Mouse (Mus musculus) cerebellum, adult 8-10 months (tissue): ENCODE results near the gene Aacs.

Source experiments
- DNase-seq: peaks from one replicate; pipeline ENCODE4 v3.0.0; 2022

Aacs gene

GRCm38 (mm10) chr5:125497821-125498600 lies 22.4 kb downstream of the Aacs start:
- DNase-seq, result peak; percentile 80

GRCm38 (mm10) chr5:125501505-125501904 lies 25.9 kb downstream of the Aacs start:
- DNase-seq, result no peak

GRCm38 (mm10) chr5:125502186-125502585 lies 26.6 kb downstream of the Aacs start:
- no peak for DNase-seq

GRCm38 (mm10) chr5:125503628-125504027 lies 28.0 kb downstream of the Aacs start:
- no peak for DNase-seq

GRCm38 (mm10) chr5:125504692-125505091 lies 29.1 kb downstream of the Aacs start:
- DNase-seq, result no peak

GRCm38 (mm10) chr5:125505968-125506367 lies 30.4 kb downstream of the Aacs start:
- DNase-seq, result no peak

DNA sequence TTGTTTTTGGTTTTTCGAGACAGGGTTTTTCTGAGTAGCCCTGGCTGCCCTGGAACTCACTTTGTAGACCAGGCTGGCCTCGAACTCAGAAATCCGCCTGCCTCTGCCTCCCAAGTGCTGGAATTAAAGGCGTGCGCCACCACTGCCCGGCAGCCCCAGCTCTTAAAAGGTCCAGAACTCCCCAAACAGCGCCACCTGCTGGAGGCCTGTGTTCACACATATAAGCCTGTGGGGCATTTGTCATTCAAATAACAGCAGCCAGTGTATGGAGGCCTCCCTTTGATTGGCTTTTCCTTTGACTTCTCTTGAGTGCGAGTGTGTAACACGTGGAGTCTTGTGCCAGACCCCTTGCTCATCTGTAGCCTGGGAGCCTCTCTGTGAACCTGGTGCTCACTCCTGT lies 32.0 kb downstream of the Aacs start:
- DNase-seq, result no peak

GRCm38 (mm10) chr5:125508006-125508405 lies 32.4 kb downstream of the Aacs start:
- DNase-seq, result no peak

- DNase-seq, result peak; percentile 61
Observed at GRCm38 (mm10) chr5:125509541-125509940, 33.9 kb downstream of the Aacs start.

- no peak for DNase-seq
Observed at GRCm38 (mm10) chr5:125515006-125515405, 39.4 kb downstream of the Aacs start.

DNA sequence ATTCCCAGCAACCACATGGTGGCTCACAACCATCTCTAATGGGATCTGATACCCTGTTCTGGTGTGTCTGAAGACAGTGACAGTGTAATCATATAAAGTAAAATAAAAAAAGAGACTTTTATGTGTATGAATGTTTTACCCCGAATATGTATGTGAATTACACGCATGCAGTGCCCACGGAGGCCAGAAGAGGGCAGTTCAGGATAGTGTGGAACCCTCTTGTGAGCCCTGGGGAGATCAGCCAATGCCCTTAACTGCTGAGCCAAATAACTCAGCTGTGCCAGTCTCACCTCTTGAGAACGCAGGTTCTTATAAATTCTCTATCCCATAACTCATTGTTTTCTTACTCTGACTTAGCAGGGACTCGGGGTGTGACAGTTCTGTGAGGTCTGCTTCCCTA lies 43.0 kb downstream of the Aacs start:
- no peak for DNase-seq

DNA sequence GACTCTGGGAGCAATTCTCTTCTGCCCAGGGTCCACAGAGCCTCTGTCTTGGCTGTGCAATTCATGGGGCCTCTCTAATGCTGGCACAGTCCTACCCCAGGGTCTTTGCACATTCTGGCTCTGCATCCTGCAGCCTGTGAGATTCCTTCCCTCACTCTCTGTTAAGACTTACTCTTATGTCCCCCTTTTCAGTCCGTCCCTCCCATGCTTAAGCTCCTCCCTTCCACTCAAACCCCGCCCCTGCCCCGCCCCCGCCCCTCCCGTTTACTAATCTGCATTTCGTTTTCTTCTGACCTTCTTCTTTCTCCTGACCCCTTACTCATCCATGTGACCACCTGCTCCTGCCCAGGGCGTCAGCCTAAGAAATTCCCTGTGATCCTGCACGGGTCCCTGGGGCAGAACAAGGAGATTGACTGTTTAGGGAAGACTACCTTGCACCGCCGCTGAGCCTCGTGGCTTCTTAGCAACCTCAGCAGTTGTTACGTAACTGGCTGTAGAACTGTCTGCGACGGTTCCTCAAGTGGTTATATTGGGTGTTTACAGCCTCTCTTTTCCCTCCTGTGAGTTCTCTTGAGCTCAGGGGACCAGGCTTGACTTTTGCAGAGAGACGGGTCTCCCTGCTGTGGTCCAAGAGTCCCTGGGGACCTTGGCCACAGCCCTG lies 45.4 kb downstream of the Aacs start:
- DNase-seq, result no peak

DNA sequence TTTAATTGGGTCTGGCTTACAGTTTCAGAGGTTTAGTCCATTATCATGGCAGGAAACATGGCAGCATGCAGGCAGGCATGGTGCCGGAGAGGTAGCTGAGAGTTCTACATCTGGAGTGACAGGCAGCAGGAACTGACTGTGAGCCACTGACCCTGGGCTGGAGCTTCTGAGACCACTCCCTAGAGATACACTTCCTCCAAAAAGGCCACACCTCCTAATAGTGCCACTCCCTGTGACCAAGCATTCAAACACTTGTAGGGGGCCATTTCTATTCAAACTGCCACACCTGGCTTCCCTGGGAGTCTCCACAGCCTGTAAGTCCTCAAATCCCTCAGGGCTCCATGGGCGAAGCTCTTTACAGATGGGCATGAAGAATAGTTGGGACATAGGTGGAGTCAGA lies 47.7 kb downstream of the Aacs start:
- DNase-seq, result no peak

DNA sequence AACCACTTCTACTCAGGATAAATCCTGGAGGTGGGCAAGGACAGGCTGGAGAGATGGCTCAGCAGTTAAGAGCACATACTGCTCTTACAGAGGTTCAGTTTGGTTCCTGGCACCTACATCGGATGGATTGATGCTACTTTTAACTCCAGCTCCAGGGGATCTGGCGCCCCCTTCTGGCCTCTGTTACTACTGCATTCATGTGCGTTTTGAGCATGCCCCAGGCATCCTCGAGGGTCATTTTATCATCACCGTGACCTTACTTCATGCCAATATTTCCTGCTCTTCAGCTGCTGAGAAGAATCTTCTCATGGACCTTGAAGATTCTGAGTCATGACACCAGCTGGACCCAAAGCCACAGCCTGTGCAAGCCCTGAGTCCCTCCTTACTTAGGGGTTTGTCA lies 49.9 kb downstream of the Aacs start:
- no peak for DNase-seq

DNA sequence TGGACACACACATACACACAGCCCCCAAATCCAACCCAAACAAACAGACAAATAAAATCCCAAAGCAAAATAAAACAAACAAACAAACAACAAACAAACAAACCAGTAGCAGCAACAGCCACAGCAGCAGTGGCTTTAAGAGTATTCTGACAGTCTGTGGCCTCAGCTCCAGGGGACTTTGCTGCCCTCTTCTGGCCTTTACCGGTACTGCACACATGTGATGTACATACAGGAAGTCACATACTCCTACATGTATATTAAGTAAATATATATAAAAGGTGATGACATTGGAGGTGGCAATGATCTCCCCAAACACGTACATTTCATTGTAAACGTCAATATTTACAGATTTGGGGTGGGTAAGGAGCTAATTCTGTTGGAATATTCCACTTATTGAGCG lies 50.9 kb downstream of the Aacs start:
- DNase-seq, result no peak

GRCm38 (mm10) chr5:125529109-125529508 lies 53.5 kb downstream of the Aacs start:
- peak; percentile 62 for DNase-seq

- DNase-seq, result no peak
Observed at GRCm38 (mm10) chr5:125531634-125532033, 56.0 kb downstream of the Aacs start, which contains the start of gene Tmem132b. Tmem132b (plus strand) TSS chr5:125531774.

- no peak for DNase-seq
Observed at GRCm38 (mm10) chr5:125532191-125532544, 56.6 kb downstream of the Aacs start.

GRCm38 (mm10) chr5:125532545-125533224 lies 57.1 kb downstream of the Aacs start:
- DNase-seq, result no peak

- DNase-seq, result no peak
Observed at GRCm38 (mm10) chr5:125533225-125533900, 57.7 kb downstream of the Aacs start.

GRCm38 (mm10) chr5:125534168-125534610 lies 58.6 kb downstream of the Aacs start:
- DNase-seq, result no peak

GRCm38 (mm10) chr5:125534611-125535324 lies 59.2 kb downstream of the Aacs start:
- no peak for DNase-seq

DNA sequence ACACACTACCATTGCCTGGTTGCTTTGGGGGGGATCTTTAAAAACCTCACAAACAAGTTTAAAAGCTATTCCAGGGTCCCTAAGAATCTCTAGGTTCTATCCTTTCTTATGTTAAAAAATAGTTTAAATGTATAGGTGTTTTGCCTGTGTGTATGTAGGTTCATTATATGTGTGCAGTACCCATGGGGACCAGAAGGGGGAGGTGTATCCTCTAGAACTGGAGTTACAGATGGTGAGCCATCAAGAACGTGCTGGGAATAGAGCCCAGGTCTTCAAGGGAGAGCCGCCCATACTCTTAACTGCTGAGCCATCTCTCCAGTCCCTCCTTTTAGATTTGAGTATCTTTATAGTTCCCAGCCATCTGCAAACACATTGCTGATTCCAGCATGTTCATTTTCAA lies 69.5 kb downstream of the Aacs start:
- no peak for DNase-seq
